Mouse (Mus musculus): ENCODE data around the gene Ccdc32. TPM values are rescaled to one million over a fixed set of nuclear protein-coding genes. Genes with fewer than 3 reads are reported as not detected.

The Ccdc32 gene
- total RNA-seq (2023; ENCODE audit: inconsistent age): 11.5 to 14.4 TPM (median 13.0 TPM) in 4 replicates

DNA sequence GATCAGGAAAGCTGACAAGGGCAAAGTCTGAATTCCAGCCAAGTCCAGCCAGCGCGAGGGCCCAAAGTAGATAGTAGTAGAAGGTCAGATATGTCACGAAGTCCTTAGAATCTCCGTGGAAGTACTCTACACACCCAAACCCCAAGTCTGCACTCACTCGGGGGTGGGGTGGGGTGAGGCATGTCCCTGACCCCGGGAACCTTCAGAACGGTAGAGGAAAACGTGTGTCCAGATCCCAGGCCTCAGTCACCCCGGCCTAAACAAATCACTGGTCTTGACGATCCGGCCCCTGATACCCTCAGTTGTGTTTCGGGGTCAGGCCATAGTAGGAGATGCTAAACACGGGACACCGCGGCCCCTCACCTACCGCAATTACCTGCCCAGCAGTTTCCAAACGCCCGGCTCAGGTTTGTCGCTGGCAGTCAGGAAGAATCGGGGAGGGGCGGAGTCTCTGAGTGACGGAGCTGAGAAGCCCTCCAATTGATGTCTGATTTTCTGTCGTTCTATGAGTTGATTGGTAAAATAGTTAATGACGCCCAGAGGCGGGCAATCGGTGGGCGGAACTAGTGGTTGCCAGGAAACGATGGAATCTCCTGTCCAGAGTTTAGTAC, at the start of gene Ccdc32:
TSS of gene Ccdc32 (minus strand) at position 453 of the 611 bp plus-strand sequence.

GRCm38 (mm10) chr2:119046649-119047611, 17.7 kb upstream of the Ccdc32 start, which contains the start of gene Knl1:
TSS of gene Knl1 (plus strand) at chr2:119047119.

GRCm38 (mm10) chr2:119034656-119035396, 5.6 kb upstream of the Ccdc32 start, which contains the start of gene Rpusd2:
TSS of gene Rpusd2 (plus strand) at chr2:119034790.

Other genes starting within 250 kb of the Ccdc32 start
- gene Disp2, start 249.7 kb downstream of the Ccdc32 start, total RNA-seq (2023; ENCODE audit: inconsistent age): not detected in 4 replicates
- gene Knstrn, start 215.4 kb downstream of the Ccdc32 start, total RNA-seq (2023; ENCODE audit: inconsistent age): 7.0 to 11.9 TPM (median 8.3 TPM) in 4 replicates
- 62.9 to 97.4 TPM (median 72.1 TPM) in 4 replicates for gene Ivd, start 167.4 kb downstream of the Ccdc32 start, total RNA-seq (2023; ENCODE audit: inconsistent age)
- gene Bahd1, start 129.0 kb downstream of the Ccdc32 start, total RNA-seq (2023; ENCODE audit: inconsistent age): 52.2 to 60.4 TPM (median 55.0 TPM) in 4 replicates
- 3.6 to 4.3 TPM (median 4.0 TPM) in 4 replicates for gene Chst14, start 102.9 kb downstream of the Ccdc32 start, total RNA-seq (2023; ENCODE audit: inconsistent age)
- gene Rpusd2, start 5.4 kb upstream of the Ccdc32 start, total RNA-seq (2023; ENCODE audit: inconsistent age): 16.0 to 18.0 TPM (median 16.8 TPM) in 4 replicates
- gene Knl1, start 17.7 kb upstream of the Ccdc32 start, total RNA-seq (2023; ENCODE audit: inconsistent age): 3.3 to 4.7 TPM (median 4.1 TPM) in 4 replicates
- 1.8 to 4.5 TPM (median 3.7 TPM) in 4 replicates for gene Rad51, start 83.4 kb upstream of the Ccdc32 start, total RNA-seq (2023; ENCODE audit: inconsistent age)
- gene Rmdn3, start 127.6 kb upstream of the Ccdc32 start, total RNA-seq (2023; ENCODE audit: inconsistent age): 29.7 to 39.8 TPM (median 34.3 TPM) in 4 replicates
- not detected in 4 replicates for gene Gchfr, start 138.4 kb upstream of the Ccdc32 start, total RNA-seq (2023; ENCODE audit: inconsistent age)
- 10.0 to 12.9 TPM (median 10.9 TPM) in 4 replicates for gene Gm14137, start 145.1 kb upstream of the Ccdc32 start, total RNA-seq (2023; ENCODE audit: inconsistent age)
- gene Zfyve19, start 179.2 kb upstream of the Ccdc32 start, total RNA-seq (2023; ENCODE audit: inconsistent age): 30.9 to 40.9 TPM (median 35.2 TPM) in 4 replicates
- 15.9 to 19.5 TPM (median 18.5 TPM) in 4 replicates for gene Dnajc17, start 179.4 kb upstream of the Ccdc32 start, total RNA-seq (2023; ENCODE audit: inconsistent age)
- gene Ppp1r14d, start 200.5 kb upstream of the Ccdc32 start, total RNA-seq (2023; ENCODE audit: inconsistent age): not detected in 4 replicates
- 0.45 to 0.60 TPM in 2 of 4 replicates, not detected in the others for gene Spint1, start 208.0 kb upstream of the Ccdc32 start, total RNA-seq (2023; ENCODE audit: inconsistent age)
- not detected in 4 replicates for gene Rhov, start 241.9 kb upstream of the Ccdc32 start, total RNA-seq (2023; ENCODE audit: inconsistent age)